Mouse (Mus musculus): ENCODE results near the gene Trim37.

- TF ChIP-seq GATA1 (IDR thresholded peaks at IDR 0.05; ENCODE audit: borderline replicate concordance, low read length) (no peak), FLI1 (IDR thresholded peaks at IDR 0.05; ENCODE audit: low read length) (no peak)
These were observed 139.4 kb downstream of the Trim37 start for GRCm38 (mm10) chr11:87266246-87266645.
